Comparison of ENCODE assay signal across 9 mouse cellular contexts in the genomic region with DNA sequence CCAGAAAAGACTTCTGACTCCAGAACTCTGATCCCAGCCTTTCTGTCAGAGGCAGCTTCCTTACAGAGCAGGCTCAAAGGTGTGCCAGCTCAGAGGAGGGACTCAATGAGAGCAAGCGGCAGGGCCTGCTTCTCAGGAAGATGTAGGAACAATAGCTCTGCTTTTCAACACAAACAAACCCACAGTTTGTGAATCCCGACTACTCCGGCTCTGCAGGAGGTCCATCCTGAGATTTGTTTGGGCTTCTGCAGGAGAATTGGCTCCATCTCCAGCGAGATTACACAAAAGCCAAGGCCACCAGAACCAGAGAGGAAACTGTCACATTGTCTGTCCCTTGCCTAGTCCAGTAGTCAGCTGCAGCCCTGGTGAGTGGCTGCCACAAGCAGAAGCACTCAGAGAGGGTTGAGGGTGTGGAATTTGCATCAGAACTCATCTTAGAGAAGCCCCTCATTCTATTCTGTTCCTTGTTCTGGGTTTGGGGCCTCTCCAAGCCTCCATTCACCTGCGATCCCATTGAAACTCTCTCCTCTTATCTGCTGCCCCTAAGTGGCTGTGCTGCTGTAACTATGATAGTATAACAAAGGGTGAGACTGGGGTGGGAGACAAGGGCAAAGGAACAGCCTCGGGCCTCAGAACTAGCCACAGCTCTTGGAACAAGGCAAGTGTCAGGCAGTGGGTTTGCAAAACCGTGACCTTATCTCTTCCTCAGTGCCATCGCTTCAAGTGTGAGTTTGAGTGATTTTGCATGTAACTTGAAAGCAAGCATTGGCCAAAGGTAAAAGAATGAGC.
DNase-seq lines count a peak whose midpoint lies in the region; ATAC-seq and TF ChIP-seq lines count a peak whose summit lies in the region.
"Had no signal": no experiment of that assay in that cellular context is flagged by ENCODE, and none has a peak within 500 bp of the region (broad histone marks: within the 10 kb centered on the region; RNA-seq: fewer than 3 reads in every experiment).

No protein-coding gene starts in this region.

- no peak for DNase-seq in heart, adult 18-20 months
- DNase-seq in ES-CJ7 (ENCODE audit: low read depth, low spot score) (peak; percentile 17), ZHBTc4 (ENCODE audit: low read depth, low spot score) (peak; percentile 55)
- DNase-seq in lung, postnatal 0 days (ENCODE audit: low spot score): peak; percentile 49
- DNase-seq in layer of hippocampus, adult 2 months (ENCODE audit: low spot score in 2 of 2): no peak
- no peak for DNase-seq in yolk sac, embryonic 10.5 days (ENCODE audit: low spot score)
- DNase-seq: cerebellum, adult 8-10 months; gastrocnemius, postnatal 10 days had no signal

- H3K9me3 ChIP-seq in heart, embryonic 13.5 days: no peaks in the 10 kb centered on the region
- no peaks in the 10 kb centered on the region for H3K9me3 ChIP-seq in lung, postnatal 0 days (ENCODE audit: low read length)

- H3K27ac ChIP-seq in heart, embryonic 13.5 days (replicated peaks): peak overlapping the region; percentile 63
- H3K27ac ChIP-seq in lung, postnatal 0 days (ENCODE audit: low read length): 0 out of 2 replicates have a peak overlapping the region, but pooled peaks have one; percentile 27
- no peak overlapping the region for H3K27ac ChIP-seq in layer of hippocampus, adult 2 months

- peaks cover 28% of the 10 kb centered on the region for H3K4me1 ChIP-seq in heart, embryonic 13.5 days
- peaks cover 7% of the 10 kb centered on the region; the same call in 1 of the 2 replicates for H3K4me1 ChIP-seq in lung, postnatal 0 days (ENCODE audit: insufficient read depth, low read depth, low read length)

- 0 out of 2 replicates have a peak overlapping the region, but pooled peaks have one; percentile 11 for H3K9ac ChIP-seq in heart, embryonic 13.5 days
- no peak overlapping the region for H3K9ac ChIP-seq in lung, postnatal 0 days (replicated peaks; ENCODE audit: low read depth)

- WGBS in heart, embryonic 13.5 days: 19% methylated on average over 8 of the region's 8 CpGs
- 27% methylated on average over 8 of the region's 8 CpGs for WGBS in lung, postnatal 0 days

- no peaks in the 10 kb centered on the region for H3K27me3 ChIP-seq in heart, embryonic 13.5 days (replicated peaks)
- H3K27me3 ChIP-seq in lung, postnatal 0 days (replicated peaks; ENCODE audit: insufficient read depth, low read length): no peaks in the 10 kb centered on the region

- 0 out of 2 replicates have a peak, but pooled peaks have one; percentile 25 for ATAC-seq in heart, embryonic 13.5 days (ENCODE audit: extremely low read depth, insufficient number of reproducible peaks, low FRiP score, low TSS enrichment)
- ATAC-seq in lung, postnatal 0 days: peak; percentile 66

- TF ChIP-seq EP300 in lung, postnatal 0 days (IDR thresholded peaks at IDR 0.05): peak; percentile 43; the same call in 1 of the 2 replicates

- no peak overlapping the region for H3K4me3 ChIP-seq in heart, embryonic 13.5 days
- no peak overlapping the region for H3K4me3 ChIP-seq in lung, postnatal 0 days (ENCODE audit: low read depth, low read length)
- H3K4me3 ChIP-seq in layer of hippocampus, adult 2 months: no peak overlapping the region

- no peak for TF ChIP-seq CTCF in lung, postnatal 0 days (IDR thresholded peaks at IDR 0.05)
- TF ChIP-seq CTCF in layer of hippocampus, adult 2 months (conservative IDR thresholded peaks at IDR 0.05): no peak

- H3K4me2 ChIP-seq in heart, embryonic 13.5 days: no peak overlapping the region
- H3K4me2 ChIP-seq in lung, postnatal 0 days (replicated peaks; ENCODE audit: low read depth, low read length): no peak overlapping the region

- H3K36me3 ChIP-seq in heart, embryonic 13.5 days: no peaks in the 10 kb centered on the region
- H3K36me3 ChIP-seq in lung, postnatal 0 days (ENCODE audit: insufficient read depth, low read length): no peaks in the 10 kb centered on the region

Comparison
In these comparisons a context has a peak if more than half of its experiments do, and no peak if none do; other contexts are left out.
1. DNase-seq: peak in ES-CJ7 (single experiment), ZHBTc4 (single experiment) and lung, postnatal 0 days (single experiment); none in heart, adult 18-20 months (0 of 2), layer of hippocampus, adult 2 months (0 of 2) and yolk sac, embryonic 10.5 days (single experiment).